In genomic region chr14:54474744-54475143, GRCm38 (mm10) we compare ENCODE assay signal across 23 mouse cellular contexts. TPM values are rescaled to one million over a fixed set of nuclear protein-coding genes. Genes with fewer than 3 reads are reported as not detected.
"Had no signal": no experiment of that assay in that cellular context is flagged by ENCODE, and none has a peak within 500 bp of the region (broad histone marks: within the 10 kb centered on the region; RNA-seq: fewer than 3 reads in every experiment).

No protein-coding gene starts in this region.

- H3K9me3 ChIP-seq: heart, embryonic 10.5 days; heart, embryonic 12.5 days; hindbrain, embryonic 10.5 days; hindbrain, embryonic 12.5 days; intestine, embryonic 15.5 days; limb, embryonic 10.5 days; limb, embryonic 12.5 days; liver, embryonic 13.5 days had no signal

- H3K4me3 ChIP-seq: gastrocnemius, adult 2 months; heart, adult 2 months; intestine, embryonic 15.5 days; layer of hippocampus, adult 2 months; left cerebral cortex, adult 2 months; liver, embryonic 13.5 days had no signal

- ATAC-seq: inflammation-experienced regulatory T-cells, adult 6 months had no signal

- H3K9ac ChIP-seq: liver, embryonic 13.5 days had no signal

- DNase-seq: gastrocnemius, adult 2 months; gastrocnemius, postnatal 10 days; gastrocnemius, postnatal 25 days; heart, adult 2 months; heart, postnatal 10 days; heart, postnatal 4 days; kidney, adult 18-20 months; kidney, adult 8-10 months; kidney, postnatal 10 days; kidney, postnatal 25 days; kidney, postnatal 4 days; liver; liver, embryonic 13.5 days had no signal

- H3K27ac ChIP-seq: gastrocnemius, adult 2 months; heart, adult 2 months; intestine, embryonic 15.5 days; layer of hippocampus, adult 2 months; left cerebral cortex, adult 2 months; limb, embryonic 12.5 days; liver, embryonic 13.5 days had no signal

RNA-seq across cellular contexts. Expression of gene Rem2, which starts 1.2 kb away (rescaled TPM):
- polyA plus RNA-seq: heart, adult 2 months had no signal
